Mouse (Mus musculus) intestine, embryonic 14.5 days (tissue): ENCODE measurements around the gene Prkd1. TPM values are rescaled to one million over a fixed set of nuclear protein-coding genes. Genes with fewer than 3 reads are reported as not detected.

Experiments used
- ATAC-seq: fragments of 200-750 bp; cut with Nextera tagmentation; replicated peaks from 2 replicates; pipeline ENCODE4 v1.8.0; 2017; ENCODE audit warnings: low read depth, moderate number of reproducible peaks, moderate TSS enrichment, moderate library complexity; ENCODE audit not compliant: low FRiP score, low TSS enrichment
- DNase-seq: peaks from one replicate; pipeline ENCODE4 v3.0.0-alpha.2; 2018; ENCODE audit warnings: low spot score
- H3K27ac ChIP-seq: fragments of 300-500 bp; sonication (generic); 2 replicates; pipeline ENCODE4 v1.5.1; 2014; ENCODE audit warnings: low read depth, mild to moderate bottlenecking, control low read depth
- H3K27me3 ChIP-seq: fragments of 300-500 bp; sonication (generic); replicated peaks from 2 replicates; pipeline ENCODE4 v1.6.1; 2014; ENCODE audit warnings: low read length, control low read depth; ENCODE audit not compliant: control insufficient read depth, insufficient read depth
- H3K36me3 ChIP-seq: fragments of 300-500 bp; sonication (generic); 2 replicates; pipeline ENCODE4 v1.6.1; 2014; ENCODE audit warnings: low read length, control low read depth; ENCODE audit not compliant: control insufficient read depth, insufficient read depth
- H3K4me1 ChIP-seq: fragments of 300-500 bp; sonication (generic); replicated peaks from 2 replicates; pipeline ENCODE4 v1.6.1; 2014; ENCODE audit warnings: low read length, control low read depth, mixed read lengths; ENCODE audit not compliant: control insufficient read depth, insufficient read depth
- H3K4me2 ChIP-seq: fragments of 300-500 bp; sonication (generic); 2 replicates; pipeline ENCODE4 v1.6.1; 2014; ENCODE audit warnings: low read length
- H3K4me3 ChIP-seq: fragments of 300-500 bp; sonication (generic); 2 replicates; pipeline ENCODE4 v1.5.1; 2014; ENCODE audit warnings: low read depth, low read length, control low read depth, mixed read lengths
- H3K9ac ChIP-seq: fragments of 300-500 bp; sonication (generic); 2 replicates; pipeline ENCODE4 v1.6.1; 2014; ENCODE audit warnings: mild to moderate bottlenecking, low read length
- H3K9me3 ChIP-seq: fragments of 300-500 bp; sonication (generic); 2 replicates; pipeline ENCODE4 v1.6.1; 2016; ENCODE audit warnings: low read length, control low read depth; ENCODE audit not compliant: control insufficient read depth
- WGBS: fragments of 180-500 bp; shearing (Covaris S2); extraction: QIAGEN DNeasy Blood & Tissue Kit; methylation state at CpG from one replicate; pipeline ENCODE4 v1.1.7; 2014; 5-methylcytosine and 5-hydroxymethylcytosine counted together
- polyA plus RNA-seq: library from polyadenylated mRNA; unstranded; fragments of >200 nt; fragmentation: Nextera tagmentation; extraction: Ambion mirVana; gene quantifications from 2 replicates; pipeline ENCODE4 v1.2.1, GENCODE M21; 2014

The Prkd1 gene
- polyA plus RNA-seq, 1 experiment from 2014 or later = 6.3 TPM

DNA sequence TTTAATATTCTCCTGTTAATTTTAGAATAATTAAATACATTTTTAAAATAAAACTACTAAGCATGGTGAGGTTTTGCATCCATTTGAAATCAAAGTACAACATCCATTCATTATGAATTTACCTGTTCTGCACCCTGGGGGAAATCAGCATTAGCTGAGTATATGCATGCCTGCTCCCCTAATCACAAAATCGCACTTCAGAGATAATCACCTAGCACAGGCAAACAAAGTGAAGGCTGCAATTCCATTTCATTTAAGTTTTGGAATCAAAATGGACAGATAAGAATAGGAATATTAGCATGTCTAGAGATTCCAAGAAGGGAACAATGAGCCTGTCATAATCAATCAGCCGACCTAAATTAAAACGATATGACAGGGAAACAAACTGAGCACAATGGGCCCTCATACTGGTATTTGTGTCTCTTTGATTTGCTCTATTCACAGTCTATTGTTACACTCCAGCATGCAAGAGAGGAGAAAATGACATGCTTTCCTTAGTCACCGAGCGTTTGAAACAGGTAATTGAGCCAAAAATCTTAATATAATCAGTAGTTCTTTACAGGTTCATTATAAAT lies 218.7 kb downstream of the Prkd1 start:
- H3K27ac ChIP-seq = no peak overlapping the region
- 83% methylated on average over 5 of the region's 5 CpGs for WGBS
- no peaks in the 10 kb centered on the region for H3K36me3 ChIP-seq
- H3K27me3 ChIP-seq = no peaks in the 10 kb centered on the region
- H3K4me1 ChIP-seq = no peaks in the 10 kb centered on the region
- H3K4me3 ChIP-seq = no peak overlapping the region
- no peak overlapping the region for H3K9ac ChIP-seq
- no peak for ATAC-seq
- no peaks in the 10 kb centered on the region for H3K9me3 ChIP-seq
- no peak overlapping the region for H3K4me2 ChIP-seq
- no peak for DNase-seq

GRCm38 (mm10) chr12:50352404-50352803 lies 296.5 kb downstream of the Prkd1 start:
- Histone ChIP-seq H3K36me3 (no peaks in the 10 kb centered on the region), H3K9me3 (no peaks in the 10 kb centered on the region), H3K27ac (no peak overlapping the region), H3K4me1 (peaks cover 5% of the 10 kb centered on the region; the same call in 1 of the 2 replicates), H3K9ac (no peak overlapping the region), H3K4me3 (no peak overlapping the region), H3K4me2 (no peak overlapping the region), H3K27me3 (no peaks in the 10 kb centered on the region)
- DNase-seq = peak; percentile 51
- 33% methylated on average over 11 of the region's 11 CpGs for WGBS
- ATAC-seq = no peak

DNA sequence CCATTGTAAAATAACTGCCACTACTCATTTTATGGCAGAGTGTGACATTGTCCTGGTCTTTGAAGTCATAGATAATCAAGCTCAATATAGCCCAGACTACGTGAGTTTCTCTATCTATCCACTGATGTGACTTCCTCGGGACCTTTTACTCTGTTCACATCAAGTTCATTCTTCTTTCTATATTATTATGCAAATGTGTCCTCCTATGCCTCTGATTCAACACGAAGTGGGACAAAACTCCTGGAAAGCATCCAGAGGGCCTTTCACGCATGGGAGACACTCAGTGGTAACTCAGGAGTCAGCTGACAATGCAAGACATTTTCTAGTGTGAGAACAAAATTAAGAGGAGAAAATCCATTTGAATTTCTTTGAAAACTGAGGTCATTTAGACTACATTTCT lies 315.7 kb downstream of the Prkd1 start:
- no peak overlapping the region for H3K4me2 ChIP-seq
- H3K36me3 ChIP-seq = no peaks in the 10 kb centered on the region
- no peaks in the 10 kb centered on the region for H3K4me1 ChIP-seq
- H3K9ac ChIP-seq = no peak overlapping the region
- DNase-seq = no peak
- no peak for ATAC-seq
- no peak overlapping the region for H3K4me3 ChIP-seq
- H3K9me3 ChIP-seq = no peaks in the 10 kb centered on the region
- H3K27ac ChIP-seq = no peak overlapping the region
- WGBS = 82% methylated on average over 4 of the region's 4 CpGs
- no peaks in the 10 kb centered on the region for H3K27me3 ChIP-seq

GRCm38 (mm10) chr12:50314634-50315033 lies 334.3 kb downstream of the Prkd1 start:
- H3K4me3 ChIP-seq = no peak overlapping the region
- no peak overlapping the region for H3K27ac ChIP-seq
- no peaks in the 10 kb centered on the region for H3K4me1 ChIP-seq
- no peaks in the 10 kb centered on the region for H3K9me3 ChIP-seq
- H3K36me3 ChIP-seq = no peaks in the 10 kb centered on the region
- ATAC-seq (no peak), DNase-seq (no peak)
- no peak overlapping the region for H3K4me2 ChIP-seq
- no peak overlapping the region for H3K9ac ChIP-seq
- no peaks in the 10 kb centered on the region for H3K27me3 ChIP-seq

GRCm38 (mm10) chr12:50309276-50309675 lies 339.6 kb downstream of the Prkd1 start:
- Histone ChIP-seq H3K36me3 (no peaks in the 10 kb centered on the region), H3K9me3 (no peaks in the 10 kb centered on the region), H3K27ac (no peak overlapping the region), H3K9ac (no peak overlapping the region), H3K4me2 (no peak overlapping the region), H3K4me3 (no peak overlapping the region), H3K27me3 (no peaks in the 10 kb centered on the region), H3K4me1 (no peaks in the 10 kb centered on the region)
- DNase-seq = no peak
- 65% methylated on average over 3 of the region's 3 CpGs for WGBS
- no peak for ATAC-seq

DNA sequence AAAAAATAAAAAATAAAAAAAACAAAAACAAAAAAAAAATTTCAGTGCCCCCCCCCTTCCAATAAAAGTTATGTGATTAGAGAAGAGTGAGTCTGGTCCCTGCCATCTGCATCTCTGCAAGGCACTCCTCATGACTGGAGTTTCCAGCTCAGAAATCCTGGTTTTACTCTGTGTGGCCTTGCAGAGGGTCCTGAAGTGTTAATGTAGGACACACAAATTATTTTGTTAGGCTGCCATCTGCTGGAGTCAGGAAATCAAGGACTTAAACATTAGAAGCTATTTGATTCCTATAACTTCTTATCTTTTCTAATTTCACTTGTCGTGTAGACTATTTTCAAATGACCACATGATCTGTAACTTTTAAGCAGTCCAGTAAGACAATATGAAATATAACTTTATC lies 347.6 kb downstream of the Prkd1 start:
- no peak overlapping the region for H3K27ac ChIP-seq
- H3K9ac ChIP-seq = no peak overlapping the region
- no peak overlapping the region for H3K4me3 ChIP-seq
- DNase-seq = no peak
- H3K27me3 ChIP-seq = no peaks in the 10 kb centered on the region
- no peak overlapping the region for H3K4me2 ChIP-seq
- no peaks in the 10 kb centered on the region for H3K4me1 ChIP-seq
- H3K9me3 ChIP-seq = no peaks in the 10 kb centered on the region
- H3K36me3 ChIP-seq = no peaks in the 10 kb centered on the region
- no peak for ATAC-seq
- 33% methylated on average over 1 of the region's 1 CpGs for WGBS

- no peak for DNase-seq
- no peak for ATAC-seq
- 58% methylated on average over 2 of the region's 2 CpGs for WGBS
These were observed 352.8 kb downstream of the Prkd1 start for GRCm38 (mm10) chr12:50296067-50296466.

DNA sequence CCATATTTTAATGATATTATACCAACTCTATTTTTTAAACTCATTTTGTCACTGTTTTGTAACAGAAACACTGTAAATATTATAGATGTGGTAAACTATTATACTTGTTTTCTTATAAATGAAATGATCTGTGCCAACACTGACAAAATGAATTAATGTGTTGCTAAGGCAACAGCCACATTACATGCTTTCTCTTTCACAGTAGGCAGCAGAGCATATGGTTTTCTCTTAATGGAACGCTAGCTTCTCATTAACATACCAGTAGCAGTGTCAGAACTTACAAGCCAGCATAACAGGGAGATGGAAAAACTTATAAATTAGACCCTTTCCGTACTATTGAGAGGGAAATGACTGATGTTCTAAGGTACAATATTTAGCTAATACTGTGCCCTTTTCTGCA lies 353.3 kb downstream of the Prkd1 start:
- ATAC-seq = no peak
- WGBS = 68% methylated on average over 2 of the region's 2 CpGs
- no peak for DNase-seq

More at GRCm38 (mm10) chr12:50296067-50296466, 352.8 kb downstream of the Prkd1 start:
- Histone ChIP-seq H3K4me1 (no peaks in the 10 kb centered on the region), H3K4me2 (no peak overlapping the region), H3K9ac (no peak overlapping the region), H3K4me3 (no peak overlapping the region), H3K27ac (no peak overlapping the region), H3K9me3 (no peaks in the 10 kb centered on the region), H3K36me3 (no peaks in the 10 kb centered on the region), H3K27me3 (no peaks in the 10 kb centered on the region)

GRCm38 (mm10) chr12:50292834-50293233 lies 356.1 kb downstream of the Prkd1 start:
- 68% methylated on average over 3 of the region's 3 CpGs for WGBS
- ATAC-seq = no peak

More for the DNA sequence above, 353.3 kb downstream of the Prkd1 start:
- Histone ChIP-seq H3K27ac (no peak overlapping the region), H3K9ac (no peak overlapping the region), H3K4me2 (no peak overlapping the region), H3K9me3 (no peaks in the 10 kb centered on the region), H3K27me3 (no peaks in the 10 kb centered on the region), H3K4me3 (no peak overlapping the region), H3K36me3 (no peaks in the 10 kb centered on the region), H3K4me1 (no peaks in the 10 kb centered on the region)

More at GRCm38 (mm10) chr12:50292834-50293233, 356.1 kb downstream of the Prkd1 start:
- no peaks in the 10 kb centered on the region for H3K27me3 ChIP-seq
- no peak overlapping the region for H3K4me2 ChIP-seq
- H3K9me3 ChIP-seq = no peaks in the 10 kb centered on the region
- no peak overlapping the region for H3K9ac ChIP-seq
- H3K27ac ChIP-seq = no peak overlapping the region
- DNase-seq = no peak
- H3K4me1 ChIP-seq = no peaks in the 10 kb centered on the region
- no peaks in the 10 kb centered on the region for H3K36me3 ChIP-seq
- no peak overlapping the region for H3K4me3 ChIP-seq
